Mouse (Mus musculus) CH12.LX (cell line): Measurements from ENCODE around the gene Tnik. TPM values are rescaled to one million over a fixed set of nuclear protein-coding genes. Genes with fewer than 3 reads are reported as not detected.

Experiments
- DNase-seq: peaks from one replicate; pipeline ENCODE4 v3.0.0-alpha.2; 2013; ENCODE audit errors: extremely low read depth
- H3K27ac ChIP-seq: 2 replicates; pipeline ENCODE4 v1.5.1; 2012; ENCODE audit warnings: low read depth, mild to moderate bottlenecking, control low read depth, moderate library complexity; ENCODE audit not compliant: insufficient read depth
- H3K27me3 ChIP-seq: replicated peaks from 2 replicates; pipeline ENCODE3; 2012; ENCODE audit warnings: inconsistent platforms
- H3K36me3 ChIP-seq, 2 experiments: replicated peaks in 1 of 2; 2 replicates each; pipeline versions ENCODE3 to v1.6.1; 2012; ENCODE audit warnings: inconsistent platforms in 1 of 2, low read length in 1 of 2, mild to moderate bottlenecking in 1 of 2, mixed read lengths in 1 of 2, moderate library complexity in 1 of 2; ENCODE audit not compliant: control insufficient read depth in 1 of 2, insufficient read depth in 1 of 2
- H3K4me1 ChIP-seq, 2 experiments: 2 replicates each; pipeline ENCODE4 v1.6.1; 2012; ENCODE audit warnings: inconsistent platforms in 1 of 2, moderate library complexity in 1 of 2; ENCODE audit not compliant: insufficient read depth in 2 of 2, control insufficient read depth in 1 of 2
- H3K4me2 ChIP-seq: 2 replicates; pipeline ENCODE4 v1.6.1; 2012; ENCODE audit warnings: low read depth, mild to moderate bottlenecking, control low read depth; ENCODE audit not compliant: poor library complexity, insufficient read depth, severe bottlenecking
- H3K4me3 ChIP-seq, 3 experiments: fragments of 150-350 bp in 1 of 3; sonication (generic) in 1 of 3; replicated peaks in 1 of 3; 2 replicates each; pipeline versions ENCODE3 to v1.5.1; 2011 to 2012; ENCODE audit warnings: low read depth in 2 of 3, low read length in 2 of 3, mild to moderate bottlenecking in 2 of 3, moderate library complexity in 2 of 3, control low read depth in 1 of 3, improper control_type of control experiment in 1 of 3, inconsistent platforms in 1 of 3, mixed read lengths in 1 of 3; ENCODE audit not compliant: poor library complexity in 1 of 3
- H3K79me2 ChIP-seq: replicated peaks from 2 replicates; pipeline ENCODE4 v1.6.1; 2012; ENCODE audit warnings: mild to moderate bottlenecking, moderate library complexity; ENCODE audit not compliant: control insufficient read depth, poor library complexity, insufficient read depth, severe bottlenecking; ENCODE audit errors: extremely low read depth
- H3K9ac ChIP-seq: 2 replicates; pipeline ENCODE4 v1.6.1; 2012; ENCODE audit warnings: low read depth, mild to moderate bottlenecking, control low read depth, moderate library complexity; ENCODE audit not compliant: insufficient read depth
- H3K9me3 ChIP-seq: replicated peaks from 2 replicates; pipeline ENCODE3; 2012; ENCODE audit warnings: low read length, inconsistent platforms, mixed read lengths
- BHLHE40 ChIP-seq: IDR thresholded peaks from 2 replicates; pipeline ENCODE4 v1.6.1; 2011; ENCODE audit warnings: mild to moderate bottlenecking, low read depth, low read length, improper control_type of control experiment
- CHD1 ChIP-seq: IDR thresholded peaks from 2 replicates; pipeline ENCODE4 v1.6.1; 2012; ENCODE audit warnings: low read depth, low read length, improper control_type of control experiment, inconsistent platforms
- CHD2 ChIP-seq: IDR thresholded peaks from 2 replicates; pipeline ENCODE4 v1.6.1; 2011; ENCODE audit warnings: low read length, improper control_type of control experiment
- EP300 ChIP-seq: IDR thresholded peaks from 2 replicates; pipeline ENCODE4 v1.6.1; 2011; ENCODE audit warnings: low read length, improper control_type of control experiment
- HCFC1 ChIP-seq: IDR thresholded peaks from 2 replicates; pipeline ENCODE4 v1.6.1; 2012; ENCODE audit warnings: low read depth, mild to moderate bottlenecking, inconsistent platforms, low read length, improper control_type of control experiment
- JUND ChIP-seq: conservative IDR thresholded peaks from 2 replicates; pipeline ENCODE4 v1.6.1; 2011; ENCODE audit warnings: low read depth, low read length, improper control_type of control experiment
- KAT2A ChIP-seq: IDR thresholded peaks from 2 replicates; pipeline ENCODE4 v1.6.1; 2012; ENCODE audit warnings: low read length, improper control_type of control experiment, inconsistent platforms; ENCODE audit not compliant: insufficient replicate concordance
- MAFK ChIP-seq: IDR thresholded peaks from 2 replicates; pipeline ENCODE4 v1.6.1; 2011; ENCODE audit warnings: low read length, improper control_type of control experiment; ENCODE audit not compliant: insufficient replicate concordance
- MAZ ChIP-seq: IDR thresholded peaks from 2 replicates; pipeline ENCODE4 v1.6.1; 2012; ENCODE audit warnings: low read depth, mild to moderate bottlenecking, inconsistent platforms, low read length, improper control_type of control experiment, moderate library complexity
- MYC ChIP-seq: IDR thresholded peaks from 2 replicates; pipeline ENCODE4 v1.6.1; 2011; ENCODE audit warnings: low read depth, mild to moderate bottlenecking, improper control_type of control experiment, low read length
- NELFE ChIP-seq: IDR thresholded peaks from 2 replicates; pipeline ENCODE4 v1.6.1; 2011; ENCODE audit warnings: low read depth, low read length, improper control_type of control experiment
- PAX5 ChIP-seq: IDR thresholded peaks from 2 replicates; pipeline ENCODE4 v1.6.1; 2012; ENCODE audit warnings: low read length, inconsistent platforms, mixed read lengths
- POLR2A ChIP-seq: IDR thresholded peaks from 2 replicates; pipeline ENCODE4 v1.6.1; 2011; ENCODE audit warnings: low read depth, mild to moderate bottlenecking, improper control_type of control experiment, low read length
- POLR2AphosphoS2 ChIP-seq: IDR thresholded peaks from 2 replicates; pipeline ENCODE4 v1.6.1; 2011; ENCODE audit warnings: low read depth, low read length, improper control_type of control experiment
- RAD21 ChIP-seq: IDR thresholded peaks from 2 replicates; pipeline ENCODE4 v1.6.1; 2011; ENCODE audit warnings: low read depth, mild to moderate bottlenecking, low read length, improper control_type of control experiment, moderate library complexity
- SIN3A ChIP-seq: IDR thresholded peaks from 2 replicates; pipeline ENCODE4 v1.6.1; 2012; ENCODE audit warnings: low read length, improper control_type of control experiment, inconsistent platforms
- TCF12 ChIP-seq: IDR thresholded peaks from 2 replicates; pipeline ENCODE4 v1.6.1; 2014; ENCODE audit warnings: low read depth, mild to moderate bottlenecking, inconsistent platforms, low read length, improper control_type of control experiment
- USF1 ChIP-seq: IDR thresholded peaks from 2 replicates; pipeline ENCODE4 v1.6.1; 2014; ENCODE audit warnings: low read depth, mild to moderate bottlenecking, inconsistent platforms, low read length, improper control_type of control experiment
- ZC3H11A ChIP-seq: IDR thresholded peaks from 2 replicates; pipeline ENCODE4 v1.6.1; 2012; ENCODE audit warnings: low read depth, mild to moderate bottlenecking, inconsistent platforms, low read length, improper control_type of control experiment
- ZKSCAN1 ChIP-seq: IDR thresholded peaks from 2 replicates; pipeline ENCODE4 v1.6.1; 2012; ENCODE audit warnings: low read depth, inconsistent platforms, low read length, improper control_type of control experiment, borderline replicate concordance
- dilution Hi-C: fragments of 300-500 bp; cut with MboI; formaldehyde crosslinking; loops from 2 replicates; pipeline ENCODE4 v1.14.3; 2020; ENCODE audit warnings: low sequenced_read_pairs; ENCODE audit not compliant: extremely low pct_unique_long_range_greater_than_20kb, extremely low pct_ligation_motif_present
- in situ Hi-C: fragments of 300-500 bp; cut with MboI; formaldehyde crosslinking; loops from 3 replicates; pipeline ENCODE4 v1.14.3; 2019; ENCODE audit warnings: low sequenced_read_pairs, low pct_ligation_motif_present, low pct_unique_long_range_greater_than_20kb, mixed read lengths
- polyA plus RNA-seq: library from polyadenylated mRNA; unstranded; fragments of >175 nt; gene quantifications from 2 replicates; pipeline ENCODE4 v1.2.1, GENCODE M21; 2012; ENCODE audit warnings: low read depth; ENCODE audit not compliant: insufficient read length
- total RNA-seq, 2 experiments: library from RNA; depleted of rRNA; stranded (reverse); fragments of 300-350 nt in 1 of 2; fragments of >200 nt in 1 of 2; gene quantifications; 2 replicates each; pipeline ENCODE4 v1.2.3; 2012 to 2014

The Tnik gene
- total and polyA plus RNA-seq, 3 experiments, result 0.08 TPM; not detected in 2

GRCm38 (mm10) chr3:28496806-28497502, 233.9 kb downstream of the Tnik start:
- H3K36me3 ChIP-seq, result no peaks in the 10 kb centered on the region
- dilution Hi-C loops, result no loop called here
- DNase-seq, result no peak

GRCm38 (mm10) chr3:28497503-28497857, 234.5 kb downstream of the Tnik start:
- no peak overlapping the region for H3K27ac ChIP-seq
- no peaks in the 10 kb centered on the region for H3K27me3 ChIP-seq
- H3K4me2 ChIP-seq, result no peak overlapping the region
- H3K4me3 ChIP-seq, result no peak overlapping the region
- no peaks in the 10 kb centered on the region for H3K36me3 ChIP-seq
- H3K4me1 ChIP-seq, result no peaks in the 10 kb centered on the region
- in situ Hi-C loops (no loop called here), dilution Hi-C loops (no loop called here)
- H3K79me2 ChIP-seq, result no peaks in the 10 kb centered on the region
- H3K9me3 ChIP-seq, result peaks cover 47% of the 10 kb centered on the region
- DNase-seq, result no peak
- no peak for TF ChIP-seq MYC
- TF ChIP-seq KAT2A, result no peak
- TF ChIP-seq JUND, result no peak
- TF ChIP-seq HCFC1, result no peak
- TF ChIP-seq NELFE, result no peak
- TF ChIP-seq POLR2A, result no peak
- TF ChIP-seq ZKSCAN1, result no peak
- no peak for TF ChIP-seq ZC3H11A
- no peak for TF ChIP-seq USF1
- no peak for TF ChIP-seq EP300
- no peak for TF ChIP-seq PAX5
- no peak for TF ChIP-seq MAZ
- TF ChIP-seq, all 38 proteins: peak for 0
- H3K9ac ChIP-seq, result no peak overlapping the region

More at GRCm38 (mm10) chr3:28496806-28497502, 233.9 kb downstream of the Tnik start:
- Histone ChIP-seq H3K27ac (no peak overlapping the region), H3K9me3 (peaks cover 47% of the 10 kb centered on the region), H3K4me1 (no peaks in the 10 kb centered on the region), H3K27me3 (no peaks in the 10 kb centered on the region), H3K4me3 (no peak overlapping the region), H3K9ac (no peak overlapping the region), H3K4me2 (no peak overlapping the region), H3K79me2 (no peaks in the 10 kb centered on the region)
- TF ChIP-seq TCF12 (no peak), MAZ (no peak), MYC (no peak), POLR2AphosphoS2 (no peak), CHD1 (no peak), BHLHE40 (no peak), MAFK (no peak), SIN3A (no peak), ZC3H11A (no peak), RAD21 (no peak), NELFE (no peak), CHD2 (no peak)
- in situ Hi-C loops, result no loop called here
